Mouse (Mus musculus) kidney, postnatal 10 days (tissue): ENCODE results near the gene Ptms.

Source experiments
- DNase-seq: peaks from one replicate; pipeline ENCODE4 v3.0.0; 2021; ENCODE audit warnings: mixed read lengths

Gene Ptms

DNA sequence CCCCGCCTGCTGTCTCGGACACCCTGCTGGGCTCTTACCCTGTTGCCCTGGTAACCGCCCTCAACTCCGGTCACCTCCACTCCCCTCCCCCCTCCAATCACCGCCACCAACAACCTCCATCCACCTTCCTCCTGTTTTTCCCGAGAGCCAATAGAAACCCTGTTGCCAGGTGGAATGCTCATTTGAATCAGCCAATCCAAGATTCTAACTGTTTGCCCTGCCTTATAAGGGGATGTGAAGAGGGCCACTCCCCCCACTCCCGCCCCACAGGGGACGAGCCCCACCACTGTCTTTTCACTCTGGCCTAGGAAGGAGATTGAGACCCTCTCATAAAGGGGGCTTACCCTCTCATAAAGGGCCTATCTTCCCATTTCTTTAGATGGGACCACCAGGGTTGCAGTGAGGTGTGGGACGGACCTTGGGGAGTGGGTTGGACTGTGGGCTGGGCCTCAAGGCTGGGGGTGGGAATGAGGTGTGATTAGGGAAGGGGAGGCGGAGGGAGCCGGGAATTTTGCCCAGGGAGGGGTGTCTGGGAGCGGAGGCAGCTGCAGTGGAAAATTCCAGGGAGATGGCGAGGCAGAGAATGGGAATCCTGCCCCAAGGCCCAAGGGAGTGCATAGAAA, at the start of gene Ptms:
Ptms (minus strand) TSS at position 409 of the 623 bp plus-strand sequence.
- DNase-seq, result peak; percentile 96

- peak; percentile 69 for DNase-seq
These were observed 47.9 kb upstream of the Ptms start for GRCm38 (mm10) chr6:124967766-124968165.

- no peak for DNase-seq
These were observed 46.7 kb upstream of the Ptms start for GRCm38 (mm10) chr6:124966466-124967118.

DNA sequence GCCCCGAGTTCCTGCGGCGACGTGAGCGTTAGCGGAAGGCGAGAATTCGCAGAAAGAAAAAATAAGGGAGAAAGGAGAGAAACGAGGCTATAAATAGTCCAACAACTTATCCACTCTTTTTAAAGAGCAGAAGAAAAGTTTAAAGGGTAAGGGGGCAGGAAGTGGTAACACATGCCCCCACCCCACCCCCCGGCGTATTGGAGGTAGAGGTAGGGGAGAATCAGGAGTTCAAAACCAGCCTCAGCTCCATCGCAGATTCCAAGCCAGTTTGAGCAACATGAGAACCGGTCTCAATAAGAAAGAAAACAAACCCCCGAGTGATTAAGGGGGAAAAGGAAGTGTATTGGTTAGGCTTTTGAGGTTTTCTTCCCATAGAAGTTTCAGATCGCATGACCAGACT, 45.8 kb upstream of the Ptms start:
- peak; percentile 19 for DNase-seq

DNA sequence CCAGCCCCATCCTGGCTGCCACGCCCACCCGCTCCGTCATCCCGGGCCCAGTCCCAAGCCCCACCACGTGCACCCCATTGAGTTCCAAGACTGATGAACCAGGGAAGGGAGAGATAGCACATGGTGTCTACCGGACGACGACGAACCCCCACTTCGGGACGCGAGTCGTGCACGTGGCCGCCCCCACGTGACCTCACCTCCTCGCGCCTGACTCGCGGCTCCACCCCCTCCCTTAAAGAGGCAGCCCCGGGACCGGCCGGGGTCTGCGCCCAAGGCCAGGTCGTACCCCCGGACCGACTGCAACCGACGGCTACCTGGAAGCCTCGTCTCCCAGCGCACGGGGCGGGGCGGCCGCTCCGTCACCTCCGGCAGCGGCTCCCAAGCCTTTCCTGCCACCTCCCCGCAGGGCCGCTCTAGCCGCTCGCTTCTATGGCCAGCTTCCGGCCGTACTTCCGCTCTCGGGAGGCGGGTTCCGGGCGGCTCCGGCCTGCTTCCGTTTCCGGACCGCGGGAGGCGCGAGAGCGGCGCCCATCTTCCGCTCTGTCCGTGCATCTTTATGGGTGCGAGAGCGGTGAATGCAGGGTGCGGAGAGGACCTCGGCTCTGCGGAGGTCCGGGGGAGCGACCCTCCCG, 45.3 kb upstream of the Ptms start, which contains the start of gene Cops7a:
Cops7a (minus strand) TSS at position 451 of the 632 bp plus-strand sequence.
- peak; percentile 98 for DNase-seq

GRCm38 (mm10) chr6:124964638-124965037, 44.7 kb upstream of the Ptms start:
- DNase-seq, result no peak

- no peak for DNase-seq
These were observed 41.1 kb upstream of the Ptms start for GRCm38 (mm10) chr6:124961021-124961420.

GRCm38 (mm10) chr6:124959960-124960359, 40.1 kb upstream of the Ptms start:
- no peak for DNase-seq

GRCm38 (mm10) chr6:124958127-124958526, 38.2 kb upstream of the Ptms start:
- DNase-seq, result no peak

DNA sequence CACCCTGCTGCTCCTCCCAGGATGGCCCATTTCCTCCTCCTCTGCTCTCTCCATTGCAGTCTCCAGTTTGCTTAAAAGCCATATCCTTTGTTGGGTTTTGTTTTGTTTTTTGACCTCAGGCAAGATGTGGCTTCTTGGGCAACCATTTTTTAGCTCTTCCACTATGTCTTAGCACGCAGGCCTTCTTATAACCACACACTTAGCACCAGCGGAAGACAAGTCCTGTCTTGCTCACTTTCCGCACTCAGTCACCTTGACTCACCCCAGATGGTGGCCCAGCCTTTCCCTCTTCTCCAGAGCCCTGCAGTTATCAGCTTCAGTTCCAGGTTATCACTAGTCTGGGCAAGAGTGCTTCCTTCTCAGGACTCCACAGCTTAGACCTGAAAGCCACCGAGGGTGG, 35.3 kb upstream of the Ptms start:
- no peak for DNase-seq

- no peak for DNase-seq
These were observed 34.2 kb upstream of the Ptms start for GRCm38 (mm10) chr6:124953991-124954715.

GRCm38 (mm10) chr6:124943526-124943925, 23.6 kb upstream of the Ptms start:
- DNase-seq, result no peak

- no peak for DNase-seq
These were observed 21.8 kb upstream of the Ptms start for GRCm38 (mm10) chr6:124941679-124942078.

DNA sequence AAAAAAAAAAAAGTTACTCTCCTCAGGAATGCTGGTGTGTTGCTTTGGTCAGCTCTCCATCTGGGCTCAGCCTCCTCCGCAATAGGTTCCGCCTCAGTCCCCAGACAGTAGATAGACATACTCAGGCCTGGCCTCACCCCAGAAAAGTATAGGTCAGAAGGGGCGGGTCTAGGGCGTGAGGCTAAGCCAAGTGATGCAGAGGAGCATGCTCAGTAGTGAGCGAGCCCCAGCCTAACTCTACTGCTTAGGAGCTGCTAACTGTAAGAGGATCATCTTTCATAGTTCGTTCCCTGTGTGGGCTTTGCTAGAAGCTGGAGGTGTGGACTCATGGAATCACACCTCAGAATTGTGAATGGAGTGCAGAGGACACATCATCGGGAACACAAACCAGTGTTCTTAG, 18.7 kb upstream of the Ptms start:
- no peak for DNase-seq

GRCm38 (mm10) chr6:124937493-124937892, 17.6 kb upstream of the Ptms start:
- DNase-seq, result no peak

- DNase-seq, result no peak
These were observed 16.8 kb upstream of the Ptms start for GRCm38 (mm10) chr6:124936681-124937080.

DNA sequence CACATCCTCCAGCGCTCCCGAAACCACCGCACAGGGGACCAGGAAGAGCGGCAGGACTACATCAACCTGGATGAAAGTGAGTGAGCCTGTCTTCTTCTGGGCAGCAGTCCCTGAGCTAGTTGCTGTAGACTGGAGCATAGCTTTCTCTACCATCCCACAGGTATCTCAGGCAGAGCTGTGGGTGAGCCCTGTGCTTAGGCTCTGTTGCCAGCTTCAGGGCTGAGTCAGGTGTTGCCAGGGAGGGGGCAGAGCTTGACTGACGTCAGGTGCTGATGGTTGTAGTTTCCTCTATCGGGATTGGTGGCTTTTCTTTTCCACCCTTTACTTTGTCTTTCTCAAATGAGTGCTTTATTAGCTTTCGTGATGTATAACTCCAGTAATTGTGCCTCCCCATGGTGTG, 14.8 kb upstream of the Ptms start:
- DNase-seq, result no peak

DNA sequence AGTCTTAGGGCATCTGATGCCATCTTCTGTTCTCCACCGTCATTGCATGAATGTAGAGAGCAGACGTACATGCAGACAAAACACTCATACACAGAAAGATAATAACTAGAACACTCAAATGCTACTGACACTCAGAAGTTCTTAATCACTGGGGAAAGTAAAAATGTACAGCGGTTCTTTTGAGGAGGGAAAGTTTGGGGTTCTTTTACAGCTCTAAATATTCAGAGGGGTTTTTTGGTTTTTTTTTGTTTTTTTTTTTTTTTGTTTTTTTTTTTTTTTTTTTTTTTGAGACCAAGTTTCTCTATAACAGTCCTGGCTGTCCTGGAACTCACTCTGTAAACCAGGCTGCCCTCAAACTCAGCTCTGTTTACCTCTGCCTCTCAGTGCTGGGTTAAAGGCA, 13.2 kb upstream of the Ptms start:
- no peak for DNase-seq

- DNase-seq, result no peak
These were observed 12.4 kb upstream of the Ptms start for GRCm38 (mm10) chr6:124932314-124932695.

GRCm38 (mm10) chr6:124931525-124932313, 11.8 kb upstream of the Ptms start:
- DNase-seq, result peak; percentile 76

- DNase-seq, result peak; percentile 99
These were observed 11.0 kb upstream of the Ptms start, which contains the start of gene Mlf2 for GRCm38 (mm10) chr6:124930754-124931524. Mlf2 (plus strand) TSS chr6:124931386.

DNA sequence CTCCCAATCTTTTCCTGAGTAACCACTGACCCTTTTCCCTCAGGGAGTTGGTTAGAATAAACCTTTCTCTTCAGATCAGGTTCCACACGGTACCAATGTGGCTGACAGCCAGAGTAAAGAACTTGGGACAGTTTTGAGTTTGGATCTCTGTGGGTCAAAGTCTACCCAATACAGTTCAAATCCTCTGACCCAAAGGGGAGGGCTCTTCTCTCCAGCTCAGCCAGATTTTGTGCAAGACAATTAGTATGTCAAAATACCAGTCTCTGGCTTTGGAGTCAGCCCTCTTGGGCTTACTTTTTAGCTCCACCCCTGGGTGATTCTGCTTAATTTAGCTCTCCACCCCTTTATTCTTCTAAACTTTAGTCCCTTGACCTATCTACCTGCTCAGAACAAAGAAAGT, 10.3 kb upstream of the Ptms start:
- no peak for DNase-seq
